Mouse (Mus musculus) limb, embryonic 15.5 days (tissue): ENCODE measurements around the gene Gabpb1. TPM values are rescaled to one million over a fixed set of nuclear protein-coding genes. Genes with fewer than 3 reads are reported as not detected.

Experiments used
- ATAC-seq: fragments of 200-750 bp; cut with Nextera tagmentation; 2 replicates; pipeline ENCODE4 v1.8.0; 2017; ENCODE audit warnings: low read depth, moderate TSS enrichment; ENCODE audit not compliant: insufficient number of reproducible peaks, low FRiP score, low TSS enrichment
- H3K27ac ChIP-seq: fragments of 300-500 bp; sonication (generic); 2 replicates; pipeline ENCODE4 v1.5.1; 2015; ENCODE audit warnings: moderate library complexity, mild to moderate bottlenecking, inconsistent platforms
- H3K27me3 ChIP-seq: fragments of 300-500 bp; sonication (generic); 2 replicates; pipeline ENCODE4 v1.6.1; 2015; ENCODE audit warnings: inconsistent platforms
- H3K36me3 ChIP-seq: fragments of 300-500 bp; sonication (generic); 2 replicates; pipeline ENCODE4 v1.6.1; 2015; ENCODE audit warnings: inconsistent platforms
- H3K4me1 ChIP-seq: fragments of 300-500 bp; sonication (generic); 2 replicates; pipeline ENCODE4 v1.6.1; 2015; ENCODE audit warnings: inconsistent platforms
- H3K4me2 ChIP-seq: fragments of 300-500 bp; sonication (generic); 2 replicates; pipeline ENCODE4 v1.6.1; 2015; ENCODE audit warnings: mild to moderate bottlenecking, inconsistent platforms
- H3K4me3 ChIP-seq: fragments of 300-500 bp; sonication (generic); 2 replicates; pipeline ENCODE4 v1.5.1; 2015; ENCODE audit warnings: mild to moderate bottlenecking, inconsistent platforms
- H3K9ac ChIP-seq: fragments of 300-500 bp; sonication (generic); 2 replicates; pipeline ENCODE4 v1.6.1; 2015; ENCODE audit warnings: inconsistent platforms
- H3K9me3 ChIP-seq: fragments of 300-500 bp; sonication (generic); 2 replicates; pipeline ENCODE4 v1.6.1; 2016; ENCODE audit warnings: inconsistent platforms
- WGBS: fragments of 180-500 bp; shearing (Covaris S2); methylation state at CpG from one replicate; pipeline ENCODE4 v1.1.7; 2015; 5-methylcytosine and 5-hydroxymethylcytosine counted together
- polyA plus RNA-seq: library from polyadenylated mRNA; unstranded; fragments of >200 nt; fragmentation: Nextera tagmentation; extraction: Ambion mirVana; gene quantifications from 2 replicates; pipeline ENCODE4 v1.2.1, GENCODE M21; 2015

Gene Gabpb1
- polyA plus RNA-seq, 1 experiment from 2014 or later = 46.2 TPM

DNA sequence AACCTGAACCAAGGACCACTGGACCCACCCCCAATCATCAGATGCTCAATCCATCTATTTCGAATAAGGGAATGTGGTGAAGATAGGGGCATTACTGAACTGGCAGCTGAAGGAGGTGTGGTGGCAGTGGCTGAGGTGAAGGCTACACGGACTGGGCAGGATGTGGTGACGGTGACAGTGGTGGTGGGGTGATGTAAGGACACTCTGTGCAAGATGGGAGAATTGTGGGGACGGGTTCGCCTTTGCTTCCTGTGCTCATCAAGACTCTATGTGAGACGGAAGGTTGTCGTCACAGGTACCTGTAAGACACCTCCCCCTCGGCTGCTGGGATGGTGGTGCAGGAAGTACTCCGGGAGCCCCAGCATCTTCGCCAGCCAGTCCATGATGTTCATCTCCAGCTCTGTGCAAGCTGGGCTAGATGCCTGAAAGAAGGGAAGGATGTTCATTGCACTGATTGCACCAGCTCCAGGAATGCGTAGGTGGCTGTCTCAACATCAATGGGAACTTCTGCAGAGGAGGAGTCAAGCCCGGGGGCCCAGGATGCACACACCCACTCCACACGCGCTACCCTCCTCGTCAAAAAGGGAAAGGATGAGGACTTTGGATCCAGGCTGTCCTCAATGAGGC lies 70.0 kb downstream of the Gabpb1 start:
- no peak for ATAC-seq
- WGBS = 81% methylated on average over 15 of the region's 15 CpGs

GRCm38 (mm10) chr2:126601918-126602600 lies 74.1 kb downstream of the Gabpb1 start:
- ATAC-seq = no peak
- WGBS = 85% methylated on average over 14 of the region's 14 CpGs
- H3K4me3 ChIP-seq = no peak overlapping the region

More for the DNA sequence above, 70.0 kb downstream of the Gabpb1 start:
- no peaks in the 10 kb centered on the region for H3K36me3 ChIP-seq
- H3K4me2 ChIP-seq = no peak overlapping the region
- H3K27me3 ChIP-seq = no peaks in the 10 kb centered on the region
- no peak overlapping the region for H3K9ac ChIP-seq
- no peak overlapping the region for H3K4me3 ChIP-seq
- no peak overlapping the region for H3K27ac ChIP-seq
- H3K9me3 ChIP-seq = no peaks in the 10 kb centered on the region
- H3K4me1 ChIP-seq = peaks cover 11% of the 10 kb centered on the region; the same call in 1 of the 2 replicates

GRCm38 (mm10) chr2:126600533-126600932 lies 75.6 kb downstream of the Gabpb1 start:
- ATAC-seq = no peak
- H3K27me3 ChIP-seq = no peaks in the 10 kb centered on the region
- H3K4me2 ChIP-seq = no peak overlapping the region
- WGBS = 81% methylated on average over 14 of the region's 14 CpGs
- no peaks in the 10 kb centered on the region for H3K9me3 ChIP-seq
- no peak overlapping the region for H3K4me3 ChIP-seq
- H3K36me3 ChIP-seq = no peaks in the 10 kb centered on the region
- no peak overlapping the region for H3K9ac ChIP-seq
- H3K4me1 ChIP-seq = peaks cover 5% of the 10 kb centered on the region; the same call in 1 of the 2 replicates
- H3K27ac ChIP-seq = no peak overlapping the region

More at GRCm38 (mm10) chr2:126601918-126602600, 74.1 kb downstream of the Gabpb1 start:
- Histone ChIP-seq H3K27ac (no peak overlapping the region), H3K9me3 (no peaks in the 10 kb centered on the region), H3K36me3 (no peaks in the 10 kb centered on the region), H3K9ac (no peak overlapping the region), H3K4me1 (peaks cover 6% of the 10 kb centered on the region; the same call in 1 of the 2 replicates), H3K4me2 (no peak overlapping the region), H3K27me3 (no peaks in the 10 kb centered on the region)

DNA sequence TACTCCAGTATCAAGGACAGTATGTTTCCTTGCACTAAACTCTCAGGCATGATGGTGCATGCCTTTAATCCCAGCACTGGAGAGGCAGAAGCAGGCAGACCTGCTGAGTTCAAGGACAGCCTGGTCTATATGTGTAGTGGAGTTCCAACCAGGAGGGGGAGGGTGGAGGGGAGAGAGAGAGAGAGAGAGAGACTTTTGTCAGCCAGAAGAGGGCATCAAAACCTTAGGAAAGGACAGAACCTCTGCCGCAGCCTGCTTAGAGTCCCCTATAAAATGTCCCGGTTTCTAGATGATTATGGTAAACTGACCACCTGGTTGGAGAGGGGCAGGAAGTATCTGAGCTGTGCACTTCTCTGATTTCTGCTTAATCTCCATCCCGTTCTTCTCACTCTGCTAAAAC lies 77.1 kb downstream of the Gabpb1 start:
- ATAC-seq = no peak

GRCm38 (mm10) chr2:126598359-126598758 lies 77.8 kb downstream of the Gabpb1 start:
- no peak overlapping the region for H3K4me3 ChIP-seq
- H3K4me2 ChIP-seq = no peak overlapping the region
- WGBS = 50% methylated on average over 2 of the region's 2 CpGs
- no peaks in the 10 kb centered on the region for H3K27me3 ChIP-seq
- no peaks in the 10 kb centered on the region for H3K9me3 ChIP-seq
- H3K36me3 ChIP-seq = no peaks in the 10 kb centered on the region
- no peak overlapping the region for H3K9ac ChIP-seq
- peaks cover 8% of the 10 kb centered on the region for H3K4me1 ChIP-seq
- no peak for ATAC-seq
- H3K27ac ChIP-seq = no peak overlapping the region

More for the DNA sequence above, 77.1 kb downstream of the Gabpb1 start:
- no peak overlapping the region for H3K27ac ChIP-seq
- H3K27me3 ChIP-seq = no peaks in the 10 kb centered on the region
- WGBS = 5% methylated on average over 3 of the region's 3 CpGs
- H3K4me3 ChIP-seq = no peak overlapping the region; the same call in 1 of the 2 replicates
- peaks cover 8% of the 10 kb centered on the region for H3K4me1 ChIP-seq
- H3K9me3 ChIP-seq = no peaks in the 10 kb centered on the region
- H3K4me2 ChIP-seq = 0 out of 2 replicates have a peak overlapping the region, but pooled peaks have one; percentile 27
- H3K9ac ChIP-seq = no peak overlapping the region
- H3K36me3 ChIP-seq = no peaks in the 10 kb centered on the region

DNA sequence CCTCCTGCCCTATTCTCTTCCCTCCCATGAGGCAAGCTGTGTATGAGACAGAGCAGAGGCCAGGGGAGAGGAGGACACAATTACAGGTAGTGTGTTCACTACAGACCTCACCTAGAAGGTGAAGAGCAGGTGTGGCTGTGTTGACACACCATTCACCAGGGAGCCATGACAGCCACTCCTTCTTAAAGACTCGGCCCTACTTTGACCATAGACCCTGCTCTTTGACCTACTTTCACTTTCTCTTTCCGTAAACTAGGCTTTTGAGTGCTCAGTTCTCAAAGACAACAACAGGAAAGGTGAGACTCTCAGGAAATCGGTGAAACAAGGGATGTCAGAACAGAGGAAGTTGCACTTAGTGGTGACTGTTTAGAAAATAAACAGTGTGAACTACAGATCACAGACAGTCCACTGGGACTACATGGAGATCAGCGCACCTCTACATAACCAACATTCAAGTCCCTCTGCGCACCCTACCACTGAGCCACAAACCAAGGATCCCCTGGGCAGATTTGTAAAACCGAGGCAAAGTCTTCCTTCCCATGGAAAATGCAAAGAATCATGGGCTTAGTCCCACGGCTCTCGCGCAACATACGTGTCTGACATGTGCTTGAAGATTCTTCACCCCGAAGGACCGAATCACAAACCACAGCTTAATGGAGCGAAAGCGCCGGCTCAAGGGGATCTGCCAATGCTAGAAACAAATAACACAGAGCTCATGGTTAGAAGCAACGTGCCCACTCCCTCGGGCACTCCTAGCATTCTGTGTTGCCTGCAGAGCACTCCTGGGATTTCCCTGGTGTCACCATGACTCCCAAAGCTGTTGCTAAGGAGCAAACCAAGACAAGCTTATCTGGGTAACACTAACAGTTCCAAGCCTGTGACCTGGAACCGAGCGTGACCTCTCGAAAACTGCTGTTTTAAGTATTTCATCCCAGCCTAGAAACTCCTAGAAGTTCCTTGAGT lies 78.6 kb downstream of the Gabpb1 start:
- Histone ChIP-seq H3K9me3 (no peaks in the 10 kb centered on the region), H3K4me3 (no peak overlapping the region), H3K36me3 (no peaks in the 10 kb centered on the region), H3K27me3 (no peaks in the 10 kb centered on the region), H3K4me1 (peaks cover 8% of the 10 kb centered on the region), H3K4me2 (no peak overlapping the region), H3K27ac (no peak overlapping the region), H3K9ac (no peak overlapping the region)
- no peak for ATAC-seq
- WGBS = 86% methylated on average over 20 of the region's 20 CpGs

GRCm38 (mm10) chr2:126596347-126597072 lies 79.6 kb downstream of the Gabpb1 start:
- H3K27me3 ChIP-seq = no peaks in the 10 kb centered on the region
- no peak for ATAC-seq
- no peak overlapping the region for H3K4me3 ChIP-seq
- no peak overlapping the region for H3K4me2 ChIP-seq
- no peak overlapping the region for H3K27ac ChIP-seq
- no peaks in the 10 kb centered on the region for H3K9me3 ChIP-seq
- no peaks in the 10 kb centered on the region for H3K36me3 ChIP-seq
- H3K9ac ChIP-seq = no peak overlapping the region
- WGBS = 90% methylated on average over 7 of the region's 7 CpGs
- H3K4me1 ChIP-seq = peaks cover 8% of the 10 kb centered on the region

DNA sequence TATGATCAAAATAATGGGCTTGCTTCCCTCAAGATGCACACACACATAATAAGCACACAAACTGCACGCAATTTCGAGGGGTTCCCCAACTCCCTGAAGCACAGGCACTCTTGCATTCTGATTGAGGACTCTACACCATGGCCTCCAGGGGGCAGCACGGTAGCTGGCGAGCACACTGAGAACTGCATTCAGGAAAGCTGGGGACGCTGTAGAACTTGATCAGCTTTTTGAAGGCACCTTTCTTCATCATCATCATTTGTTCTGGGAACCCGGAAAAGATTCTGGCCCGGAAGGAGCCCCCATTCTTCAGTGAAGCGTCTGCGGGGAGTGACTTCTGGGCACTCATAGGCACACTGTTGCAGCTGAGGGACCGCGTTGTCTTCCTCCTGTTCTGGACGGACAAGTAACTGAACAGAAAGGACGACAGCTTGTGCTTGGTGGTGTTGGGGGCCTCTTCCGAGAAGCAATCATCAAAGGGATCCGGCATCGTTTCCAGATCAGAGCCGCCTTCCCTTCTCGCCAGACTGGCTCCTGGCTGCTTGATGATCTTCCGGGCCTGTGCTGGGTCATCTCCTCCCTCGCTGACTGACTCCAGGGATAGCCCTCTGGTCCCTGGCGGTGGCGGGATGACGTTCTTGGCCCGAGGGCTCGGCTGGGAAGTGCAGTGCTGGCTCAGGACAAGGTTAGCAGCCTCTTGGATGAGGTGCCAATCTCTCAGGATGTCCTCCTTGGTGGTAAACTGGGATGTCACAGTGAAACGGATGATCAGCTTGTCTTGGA lies 82.1 kb downstream of the Gabpb1 start:
- Histone ChIP-seq H3K4me2 (peak overlapping the region; percentile 64), H3K27ac (no peak overlapping the region), H3K27me3 (no peaks in the 10 kb centered on the region), H3K9ac (0 out of 2 replicates have a peak overlapping the region, but pooled peaks have one; percentile 23), H3K4me1 (peaks cover 3% of the 10 kb centered on the region; the same call in 1 of the 2 replicates), H3K36me3 (no peaks in the 10 kb centered on the region), H3K4me3 (peak overlapping the region; percentile 35), H3K9me3 (no peaks in the 10 kb centered on the region)
- WGBS = 20% methylated on average over 26 of the region's 26 CpGs
- ATAC-seq = no peak

DNA sequence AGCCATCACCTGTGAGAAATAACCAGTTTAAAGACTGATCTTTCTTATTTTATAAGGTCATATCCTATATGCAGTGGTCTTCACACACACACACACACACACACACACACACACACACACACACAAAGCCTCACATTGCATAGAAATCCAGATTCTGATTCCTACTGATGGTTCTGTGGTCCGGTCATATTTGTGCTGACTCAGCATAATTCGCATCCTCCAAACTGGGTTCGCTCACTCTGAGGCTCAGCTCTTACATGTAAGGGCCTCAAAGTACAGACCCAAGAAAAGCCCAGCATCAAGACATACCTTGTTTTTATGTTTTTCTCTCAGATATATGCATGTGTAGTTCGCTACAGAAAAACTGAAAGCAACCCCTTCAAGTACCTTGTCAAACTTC lies 84.8 kb downstream of the Gabpb1 start:
- no peak overlapping the region for H3K4me2 ChIP-seq
- no peak overlapping the region for H3K9ac ChIP-seq
- H3K4me1 ChIP-seq = peaks cover 3% of the 10 kb centered on the region; the same call in 1 of the 2 replicates
- no peak overlapping the region for H3K4me3 ChIP-seq
- H3K27me3 ChIP-seq = no peaks in the 10 kb centered on the region
- ATAC-seq = no peak
- 89% methylated on average over 4 of the region's 4 CpGs for WGBS
- H3K27ac ChIP-seq = no peak overlapping the region
- H3K9me3 ChIP-seq = no peaks in the 10 kb centered on the region
- no peaks in the 10 kb centered on the region for H3K36me3 ChIP-seq

DNA sequence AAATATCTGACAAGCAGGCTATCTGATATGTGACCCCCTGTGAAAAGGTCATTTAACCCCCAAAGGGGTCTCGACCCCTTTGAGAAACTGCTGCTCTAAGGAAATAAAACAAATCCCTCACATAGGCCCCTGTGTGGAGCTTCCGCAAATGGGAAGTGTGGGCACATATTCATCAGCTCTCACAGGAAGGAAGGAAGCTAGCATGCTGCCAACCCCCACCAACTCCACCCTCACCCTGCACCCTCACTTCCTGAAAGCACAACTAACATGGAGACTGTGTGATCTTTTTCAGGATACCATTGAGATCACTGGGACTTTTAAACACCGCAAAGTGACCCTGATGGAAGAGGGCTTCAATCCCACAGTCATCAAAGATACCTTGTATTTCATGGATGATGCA lies 88.7 kb downstream of the Gabpb1 start:
- Histone ChIP-seq H3K4me3 (no peak overlapping the region), H3K27me3 (no peaks in the 10 kb centered on the region), H3K36me3 (no peaks in the 10 kb centered on the region), H3K9me3 (no peaks in the 10 kb centered on the region), H3K4me1 (peaks cover 3% of the 10 kb centered on the region; the same call in 1 of the 2 replicates), H3K27ac (no peak overlapping the region), H3K4me2 (no peak overlapping the region), H3K9ac (no peak overlapping the region)
- WGBS = 83% methylated on average over 3 of the region's 3 CpGs
- no peak for ATAC-seq
